Mouse (Mus musculus) neural tube, postnatal 0 days (tissue): Measurements from ENCODE around the gene Acsf2. TPM values are rescaled to one million over a fixed set of nuclear protein-coding genes. Genes with fewer than 3 reads are reported as not detected.

Source experiments
- polyA plus RNA-seq: library from polyadenylated mRNA; unstranded; fragments of >200 nt; fragmentation: Nextera tagmentation; extraction: Ambion mirVana; gene quantifications from 2 replicates; pipeline ENCODE4 v1.2.1, GENCODE M21; 2015

Acsf2 gene
- polyA plus RNA-seq: 2.7 and 3.6 TPM in 2 replicates

GRCm38 (mm10) chr11:94601321-94602281 is at the start of gene Acsf2:
Acsf2 (minus strand) TSS chr11:94601871.

GRCm38 (mm10) chr11:94629199-94629883 is 27.7 kb upstream of the Acsf2 start, which contains the start of gene Lrrc59:
Lrrc59 (plus strand) TSS chr11:94629767.

GRCm38 (mm10) chr11:94564437-94565150 is 37.1 kb downstream of the Acsf2 start, which contains the start of gene Chad:
Chad (plus strand) TSS chr11:94565047.

GRCm38 (mm10) chr11:94548888-94549690 is 52.6 kb downstream of the Acsf2 start, which contains the start of gene Rsad1:
Rsad1 (minus strand) TSS chr11:94549255.

GRCm38 (mm10) chr11:94521219-94521843 is 80.3 kb downstream of the Acsf2 start, which contains the start of gene Mycbpap:
Mycbpap (minus strand) TSS chr11:94521742.

Other genes starting within 250 kb of the Acsf2 start
- 2.4 and 4.7 TPM in 2 replicates for gene Abcc3, start 208.9 kb downstream of the Acsf2 start, polyA plus RNA-seq
- 11.5 and 19.1 TPM in 2 replicates for gene Cacna1g, start 127.7 kb downstream of the Acsf2 start, polyA plus RNA-seq
- 0.97 and 1.2 TPM in 2 replicates for gene Spata20, start 115.7 kb downstream of the Acsf2 start, polyA plus RNA-seq
- gene Epn3, start 101.9 kb downstream of the Acsf2 start, polyA plus RNA-seq: 1.8 and 2.5 TPM in 2 replicates
- gene Mycbpap, start 80.1 kb downstream of the Acsf2 start, polyA plus RNA-seq: 0.75 and 0.98 TPM in 2 replicates
- gene Rsad1, start 52.6 kb downstream of the Acsf2 start, polyA plus RNA-seq: 9.7 and 12.6 TPM in 2 replicates
- gene Chad, start 36.8 kb downstream of the Acsf2 start, polyA plus RNA-seq: 2.3 TPM in 2 replicates
- 110 and 117 TPM in 2 replicates for gene Lrrc59, start 27.9 kb upstream of the Acsf2 start, polyA plus RNA-seq
- gene Mrpl27, start 51.9 kb upstream of the Acsf2 start, polyA plus RNA-seq: 189 and 199 TPM in 2 replicates
- 0.86 and 1.5 TPM in 2 replicates for gene Eme1, start 52.1 kb upstream of the Acsf2 start, polyA plus RNA-seq
- gene Xylt2, start 75.6 kb upstream of the Acsf2 start, polyA plus RNA-seq: 18.1 and 19.3 TPM in 2 replicates
- 0.12 TPM in 1 of 2 replicates, not detected in the other for gene Gm11541, start 102.6 kb upstream of the Acsf2 start, polyA plus RNA-seq
- 0.17 TPM in 1 of 2 replicates, not detected in the other for gene Cdc34b, start 139.9 kb upstream of the Acsf2 start, polyA plus RNA-seq
- not detected in 2 replicates for gene Tmem92, start 180.8 kb upstream of the Acsf2 start, polyA plus RNA-seq